In genomic region chr6:125992731-125993130, GRCm38 (mm10) we compare ENCODE assay signal across 12 mouse cellular contexts.
A peak's percentile ranks its signal among the peaks of the same experiment; 100 is the strongest.
DNase-seq lines count a peak whose midpoint lies in the region; ATAC-seq and TF ChIP-seq lines count a peak whose summit lies in the region.
"Had no signal": no experiment of that assay in that cellular context is flagged by ENCODE, and none has a peak within 500 bp of the region (broad histone marks: within the 10 kb centered on the region; RNA-seq: fewer than 3 reads in every experiment).

No protein-coding gene starts in this region.

- no peaks in the 10 kb centered on the region for H3K36me3 ChIP-seq in liver, postnatal 0 days (replicated peaks; ENCODE audit: insufficient read depth, low read length)
- no peaks in the 10 kb centered on the region for H3K36me3 ChIP-seq in liver, embryonic 11.5 days (ENCODE audit: control insufficient read depth, insufficient read depth, low read length)
- no peaks in the 10 kb centered on the region for H3K36me3 ChIP-seq in forebrain, embryonic 15.5 days
- H3K36me3 ChIP-seq: forebrain, embryonic 12.5 days; liver, embryonic 13.5 days had no signal

- H3K9me3 ChIP-seq in liver, postnatal 0 days (ENCODE audit: low read length) = no peaks in the 10 kb centered on the region
- H3K9me3 ChIP-seq in liver, embryonic 11.5 days (ENCODE audit: control insufficient read depth, low read length) = no peaks in the 10 kb centered on the region
- H3K9me3 ChIP-seq in forebrain, embryonic 15.5 days = no peaks in the 10 kb centered on the region
- H3K9me3 ChIP-seq: forebrain, embryonic 12.5 days; liver, embryonic 13.5 days had no signal

- 17% methylated on average over 6 of the region's 6 CpGs for WGBS in liver, postnatal 0 days (ENCODE audit: insufficient replicate concordance)
- 31% methylated on average over 6 of the region's 6 CpGs for WGBS in liver, embryonic 11.5 days
- WGBS in forebrain, embryonic 15.5 days = 57% methylated on average over 6 of the region's 6 CpGs

- intact Hi-C loops in heart, postnatal 10 days (cut with DNase I) = no loop called here

- H3K27me3 ChIP-seq in liver, postnatal 0 days (ENCODE audit: insufficient read depth, low read length) = no peaks in the 10 kb centered on the region
- H3K27me3 ChIP-seq in liver, embryonic 11.5 days (replicated peaks; ENCODE audit: control insufficient read depth, insufficient read depth, low read length) = no peaks in the 10 kb centered on the region
- no peaks in the 10 kb centered on the region for H3K27me3 ChIP-seq in forebrain, embryonic 15.5 days
- H3K27me3 ChIP-seq: forebrain, embryonic 12.5 days; liver, embryonic 13.5 days had no signal

- H3K4me3 ChIP-seq in liver, postnatal 0 days (ENCODE audit: low read depth, low read length) = no peak overlapping the region
- no peak overlapping the region for H3K4me3 ChIP-seq in liver, embryonic 11.5 days (ENCODE audit: low read depth, low read length)
- no peak overlapping the region for H3K4me3 ChIP-seq in forebrain, embryonic 15.5 days
- H3K4me3 ChIP-seq: forebrain, embryonic 12.5 days; liver, embryonic 13.5 days had no signal

- TF ChIP-seq CTCF in liver, postnatal 0 days (IDR thresholded peaks at IDR 0.05; ENCODE audit: low read depth) = no peak

- no peaks in the 10 kb centered on the region for H3K4me1 ChIP-seq in liver, postnatal 0 days (ENCODE audit: insufficient read depth)
- H3K4me1 ChIP-seq in liver, embryonic 11.5 days (replicated peaks; ENCODE audit: control insufficient read depth, insufficient read depth, low read length) = no peaks in the 10 kb centered on the region
- no peaks in the 10 kb centered on the region for H3K4me1 ChIP-seq in forebrain, embryonic 15.5 days
- H3K4me1 ChIP-seq: forebrain, embryonic 12.5 days; liver, embryonic 13.5 days had no signal

- no peak overlapping the region for H3K27ac ChIP-seq in liver, postnatal 0 days (ENCODE audit: low read depth)
- H3K27ac ChIP-seq in liver, embryonic 11.5 days (ENCODE audit: low read depth, low read length) = no peak overlapping the region
- no peak overlapping the region for H3K27ac ChIP-seq in forebrain, embryonic 15.5 days (replicated peaks)
- H3K27ac ChIP-seq: forebrain, embryonic 12.5 days; liver, embryonic 13.5 days had no signal

- H3K4me2 ChIP-seq in liver, postnatal 0 days (ENCODE audit: low read depth, low read length) = no peak overlapping the region
- H3K4me2 ChIP-seq in liver, embryonic 11.5 days = no peak overlapping the region
- H3K4me2 ChIP-seq in forebrain, embryonic 15.5 days (replicated peaks) = no peak overlapping the region
- H3K4me2 ChIP-seq: forebrain, embryonic 12.5 days; liver, embryonic 13.5 days had no signal

- no peak overlapping the region for H3K9ac ChIP-seq in liver, postnatal 0 days (replicated peaks)
- H3K9ac ChIP-seq in liver, embryonic 11.5 days (ENCODE audit: low read depth, low read length) = no peak overlapping the region
- no peak overlapping the region for H3K9ac ChIP-seq in forebrain, embryonic 15.5 days (replicated peaks)
- H3K9ac ChIP-seq: forebrain, embryonic 12.5 days; liver, embryonic 13.5 days had no signal

- ATAC-seq in liver, postnatal 0 days = peak; percentile 38; the same call in 1 of the 2 replicates
- no peak for ATAC-seq in liver, embryonic 11.5 days (replicated peaks; ENCODE audit: low FRiP score)
- ATAC-seq in forebrain, embryonic 15.5 days (replicated peaks) = no peak

- no peak for TF ChIP-seq EP300 in liver, postnatal 0 days (IDR thresholded peaks at IDR 0.05; ENCODE audit: low read depth)

- no peak for DNase-seq in liver, postnatal 0 days
- DNase-seq in liver, embryonic 11.5 days (ENCODE audit: low spot score) = no peak
- DNase-seq in adrenal gland, postnatal 25 days = peak; percentile 9
- peak; percentile 25 to 29 for DNase-seq in heart, postnatal 10 days
- DNase-seq in kidney, postnatal 25 days = peak; percentile 62 to 78
- no peak for DNase-seq in cerebellum, adult 9-10 months
- DNase-seq: layer of hippocampus, adult 9-11 months; liver, embryonic 13.5 days; spleen, adult 18-20 months; thymus, postnatal 25 days had no signal

Comparison
In these comparisons a context has a peak if more than half of its experiments do, and no peak if none do; other contexts are left out.
1. DNase-seq: peak in adrenal gland, postnatal 25 days (single experiment), heart, postnatal 10 days (2 of 2) and kidney, postnatal 25 days (2 of 2); none in liver, postnatal 0 days (single experiment), liver, embryonic 11.5 days (single experiment) and cerebellum, adult 9-10 months (single experiment).